Mouse (Mus musculus) gastrocnemius, postnatal 14 days (tissue): ENCODE data around the gene Cnot3. TPM values are rescaled to one million over a fixed set of nuclear protein-coding genes. Genes with fewer than 3 reads are reported as not detected.

ENCODE experiments used
- DNase-seq: peaks from one replicate; pipeline ENCODE4 v3.0.0; 2021; ENCODE audit warnings: mixed read lengths
- intact Hi-C: fragments of 180-260 bp; cut with DNase I; formaldehyde crosslinking; loops from one replicate; pipeline ENCODE4 v1.15.1; 2025; ENCODE audit warnings: low total_unique reads
- total RNA-seq, 2 experiments: library from RNA; stranded (reverse); gene quantifications; 2 replicates each; pipeline ENCODE4 v1.2.3; 2021

Gene Cnot3
- total RNA-seq, 2 experiments from 2014 or later = 18.0 to 22.3 TPM

- intact Hi-C loops = no loop called here
These were observed 758 bp upstream of the Cnot3 start for GRCm38 (mm10) chr7:3644348-3644671.

GRCm38 (mm10) chr7:3645488-3646025 is 489 bp downstream of the Cnot3 start:
- intact Hi-C loops = no loop called here
- DNase-seq = no peak

More at GRCm38 (mm10) chr7:3644348-3644671, 758 bp upstream of the Cnot3 start:
- DNase-seq = peak; percentile 81

- DNase-seq = no peak
- intact Hi-C loops = no loop called here
These were observed 1.1 kb downstream of the Cnot3 start for GRCm38 (mm10) chr7:3646188-3646587.

GRCm38 (mm10) chr7:3646641-3647040 is 1.6 kb downstream of the Cnot3 start:
- no peak for DNase-seq
- intact Hi-C loops = no loop called here

GRCm38 (mm10) chr7:3656966-3657365 is 11.9 kb downstream of the Cnot3 start:
- intact Hi-C loops = no loop called here
- no peak for DNase-seq

GRCm38 (mm10) chr7:3658578-3658977 is 13.5 kb downstream of the Cnot3 start:
- intact Hi-C loops = no loop called here
- DNase-seq = no peak

GRCm38 (mm10) chr7:3664524-3665214 is 19.6 kb downstream of the Cnot3 start:
- intact Hi-C loops = no loop called here
- DNase-seq = no peak

GRCm38 (mm10) chr7:3665215-3666114 is 20.4 kb downstream of the Cnot3 start, which contains the start of gene Leng1:
Gene Leng1, minus strand, starts transcription at chr7:3665840.
- DNase-seq = peak; percentile 97

GRCm38 (mm10) chr7:3666921-3667391 is 21.9 kb downstream of the Cnot3 start:
- intact Hi-C loops = no loop called here
- DNase-seq = no peak

More at GRCm38 (mm10) chr7:3665215-3666114, 20.4 kb downstream of the Cnot3 start, which contains the start of gene Leng1:
- intact Hi-C loops = no loop called here

- intact Hi-C loops = no loop called here
- DNase-seq = peak; percentile 83
These were observed 29.6 kb downstream of the Cnot3 start for GRCm38 (mm10) chr7:3674507-3675227.

- intact Hi-C loops = no loop called here
These were observed 30.1 kb downstream of the Cnot3 start for GRCm38 (mm10) chr7:3675228-3675548.

GRCm38 (mm10) chr7:3676371-3676770 is 31.3 kb downstream of the Cnot3 start:
- DNase-seq = no peak
- intact Hi-C loops = no loop called here

More at GRCm38 (mm10) chr7:3675228-3675548, 30.1 kb downstream of the Cnot3 start:
- DNase-seq = no peak

- intact Hi-C loops = no loop called here
- DNase-seq = no peak
These were observed 32.3 kb downstream of the Cnot3 start, which contains the start of gene Tmc4 for GRCm38 (mm10) chr7:3677342-3677741. Gene Tmc4, minus strand, starts transcription at chr7:3677553.

GRCm38 (mm10) chr7:3683908-3684550 is 39.0 kb downstream of the Cnot3 start:
- no peak for DNase-seq
- intact Hi-C loops = no loop called here

- DNase-seq = no peak
- intact Hi-C loops = no loop called here
These were observed 39.6 kb downstream of the Cnot3 start for GRCm38 (mm10) chr7:3684698-3685097.

GRCm38 (mm10) chr7:3685400-3686187 is 40.5 kb downstream of the Cnot3 start:
- no peak for DNase-seq

GRCm38 (mm10) chr7:3691919-3692318 is 46.9 kb downstream of the Cnot3 start:
- intact Hi-C loops = no loop called here
- DNase-seq = no peak

More at GRCm38 (mm10) chr7:3685400-3686187, 40.5 kb downstream of the Cnot3 start:
- intact Hi-C loops = no loop called here

- intact Hi-C loops = no loop called here
- no peak for DNase-seq
These were observed 47.4 kb downstream of the Cnot3 start, which contains the start of gene Tsen34 for GRCm38 (mm10) chr7:3692382-3692986. Gene Tsen34, plus strand, starts transcription at chr7:3692863.
